Mouse (Mus musculus) embryonic stem cell, embryonic (primary cell): ENCODE results near the gene Ccdc186.
"Not testable (repeated sequence)": the region's sequence is repeated elsewhere in the genome, so short reads cannot be mapped to it uniquely, and the experiment has no call there.

Experiments used
- CTCF ChIA-PET, 4 experiments: fragments of 300-600 bp in 2 of 4; fragments of 350-600 bp in 2 of 4; sonication (Branson Sonifier 250); formaldehyde crosslinking; loops; one replicate each; lab custom pipeline; 2022; ENCODE audit warnings: inconsistent platforms in 2 of 4; lab: Charles Lee
- POLR2A ChIA-PET, 4 experiments: fragments of 300-600 bp in 2 of 4; fragments of 350-600 bp in 2 of 4; sonication (Branson Sonifier 250); formaldehyde crosslinking; loops; one replicate each; lab custom pipeline; 2022; ENCODE audit warnings: antibody characterized with exemption in 4 of 4, inconsistent platforms in 1 of 4; lab: Charles Lee

The Ccdc186 gene

GRCm38 (mm10) chr19:56774408-56774962 is 47.5 kb downstream of the Ccdc186 start:
- CTCF ChIA-PET: interaction anchor here in 1 of 4 experiments (0.7 kb wide), 1 partner anchor 209 kb away, joined by 4 read pairs; no protein-coding TSS in a partner anchor
- POLR2A ChIA-PET: no interaction called here

DNA sequence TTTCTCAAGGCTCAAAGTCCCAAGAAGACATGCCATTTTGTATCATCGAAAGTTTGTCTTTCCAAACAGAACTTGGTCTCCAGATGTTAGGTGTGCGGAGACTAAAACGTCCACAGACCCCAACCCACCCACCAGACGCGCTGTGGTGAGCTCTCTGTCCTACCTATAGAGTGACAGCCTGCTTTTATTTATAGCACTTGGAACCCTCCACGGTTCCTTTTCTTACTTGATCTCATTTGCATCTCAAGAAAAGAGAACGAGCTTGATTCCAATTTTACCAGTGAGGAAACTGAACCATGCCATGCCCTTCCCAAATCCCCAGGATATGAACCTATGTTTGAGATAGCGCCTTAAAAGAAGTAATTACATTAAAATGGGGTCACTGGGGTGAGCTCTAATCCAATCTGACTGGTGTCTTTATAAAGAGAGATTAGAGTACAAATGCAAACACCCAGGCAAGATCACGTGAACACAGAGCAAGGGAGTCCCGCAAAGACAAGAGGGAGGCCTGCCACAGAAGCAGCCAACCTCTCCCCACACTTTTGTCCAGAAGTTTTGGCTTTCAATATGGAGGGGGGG is 48.5 kb downstream of the Ccdc186 start:
- ChIA-PET CTCF (interaction anchor here in 2 of 4 experiments (0.6 to 1.4 kb wide), 2 partner anchors 375 to 421 kb away, joined by 6 to 8 read pairs; no protein-coding TSS in a partner anchor), POLR2A (interaction anchor here in 1 of 4 experiments (0.9 kb wide), 1 partner anchor 353 kb away, joined by 3 read pairs; no protein-coding TSS in a partner anchor)

DNA sequence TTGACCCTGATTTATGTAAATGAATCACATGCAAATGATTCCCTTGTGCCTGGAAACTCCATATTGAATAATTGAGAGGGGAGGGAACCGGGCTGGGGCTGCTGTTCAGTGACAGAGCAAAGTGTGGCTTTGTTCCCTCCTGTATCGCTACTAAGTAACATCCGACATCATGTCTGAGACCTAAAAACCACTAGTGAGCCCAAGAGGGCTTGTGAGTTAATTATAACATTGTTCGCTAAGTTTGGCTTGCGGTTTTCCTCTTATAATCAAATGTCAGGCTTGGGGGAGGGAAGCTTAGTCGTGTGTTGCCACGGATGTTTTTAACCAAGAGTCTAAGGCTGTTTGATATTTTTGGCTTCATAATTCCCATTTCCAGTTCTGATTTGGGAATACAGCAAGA is 49.8 kb downstream of the Ccdc186 start:
- POLR2A ChIA-PET: no interaction called here
- CTCF ChIA-PET: no interaction called here

GRCm38 (mm10) chr19:56769024-56769423 is 53.0 kb downstream of the Ccdc186 start:
- CTCF ChIA-PET: no interaction called here
- POLR2A ChIA-PET: no interaction called here

GRCm38 (mm10) chr19:56762686-56763085 is 59.3 kb downstream of the Ccdc186 start:
- CTCF ChIA-PET: interaction anchor here in 2 of 4 experiments (0.6 kb wide), 2 partner anchors 366 to 921 kb away, joined by 3 to 4 read pairs; no protein-coding TSS in a partner anchor
- POLR2A ChIA-PET: interaction anchor here in 1 of 4 experiments (0.8 kb wide), 1 partner anchor 229 kb away, joined by 3 read pairs; no protein-coding TSS in a partner anchor

DNA sequence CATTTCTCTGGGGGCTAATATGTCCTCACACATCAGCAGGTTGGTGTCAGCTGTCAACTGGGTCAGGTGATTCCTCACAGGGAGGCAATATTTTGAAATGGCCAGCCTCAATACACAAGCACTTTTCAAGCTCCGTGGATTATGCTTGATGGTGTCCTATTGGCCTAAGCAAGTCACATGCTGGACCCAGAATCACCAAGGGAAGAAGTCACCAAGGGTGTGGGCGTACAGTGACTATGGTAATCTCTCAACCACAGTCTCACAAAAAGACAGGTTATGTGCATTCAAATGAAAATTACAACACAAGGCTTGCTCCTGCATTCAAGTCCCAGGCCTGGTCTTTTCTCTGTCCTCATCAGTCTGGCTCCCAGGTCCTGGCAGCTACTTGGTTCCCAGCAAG is 60.3 kb downstream of the Ccdc186 start:
- ChIA-PET CTCF (no interaction called here), POLR2A (interaction anchor here in 1 of 4 experiments (0.6 to 0.8 kb wide), 2 partner anchors 228 to 317 kb away, joined by 3 read pairs; no protein-coding TSS in a partner anchor)

DNA sequence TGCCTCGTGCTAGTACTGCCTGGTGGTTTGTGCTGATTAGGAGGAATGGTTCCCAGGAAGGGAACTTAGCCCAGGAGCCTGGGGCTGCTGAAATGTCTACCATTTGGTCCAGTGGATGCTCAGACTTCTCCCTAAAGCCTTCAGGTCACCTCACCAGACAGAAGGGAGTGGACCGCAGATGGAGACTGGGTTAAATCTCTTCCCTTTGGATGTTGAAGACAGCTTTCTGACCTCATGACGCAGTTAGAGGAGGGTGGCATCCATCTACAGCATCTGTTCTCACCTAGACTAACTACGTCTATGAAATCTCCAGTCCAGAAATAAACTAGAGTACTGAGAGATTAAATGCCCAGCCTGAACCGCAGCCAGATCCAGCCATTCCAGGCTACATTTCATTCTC is 60.9 kb downstream of the Ccdc186 start:
- ChIA-PET POLR2A (no interaction called here), CTCF (no interaction called here)

DNA sequence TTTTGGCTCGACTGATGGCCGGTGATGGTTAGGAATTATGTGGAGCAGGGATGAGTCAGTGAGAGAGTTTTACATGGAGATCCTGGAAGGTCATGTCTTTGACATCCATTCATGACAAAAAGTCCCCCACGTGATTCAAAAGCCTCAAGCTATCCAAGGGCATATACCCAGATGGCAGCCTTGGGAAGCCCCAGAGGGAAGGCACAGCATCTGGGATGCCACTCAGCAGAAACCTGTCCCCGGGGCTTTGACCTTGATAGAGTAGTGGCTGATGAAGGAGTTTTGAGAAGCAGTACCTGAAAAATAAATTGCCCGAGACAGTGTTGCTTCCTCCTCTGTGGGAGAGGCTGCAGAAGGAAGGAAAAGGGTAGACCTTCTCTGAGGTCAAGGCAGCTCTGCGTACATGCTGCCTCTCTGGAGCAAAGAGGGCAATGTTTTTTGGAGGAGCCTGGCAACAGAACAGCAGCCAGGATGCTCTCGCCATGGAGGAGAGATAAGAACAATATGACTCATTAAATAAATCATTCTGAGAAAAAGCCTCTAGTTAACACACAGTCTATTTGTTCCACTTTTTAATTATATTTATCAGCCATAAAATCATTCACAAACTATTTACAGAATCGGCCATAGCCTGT is 61.6 kb downstream of the Ccdc186 start:
- ChIA-PET POLR2A (no interaction called here), CTCF (no interaction called here)

DNA sequence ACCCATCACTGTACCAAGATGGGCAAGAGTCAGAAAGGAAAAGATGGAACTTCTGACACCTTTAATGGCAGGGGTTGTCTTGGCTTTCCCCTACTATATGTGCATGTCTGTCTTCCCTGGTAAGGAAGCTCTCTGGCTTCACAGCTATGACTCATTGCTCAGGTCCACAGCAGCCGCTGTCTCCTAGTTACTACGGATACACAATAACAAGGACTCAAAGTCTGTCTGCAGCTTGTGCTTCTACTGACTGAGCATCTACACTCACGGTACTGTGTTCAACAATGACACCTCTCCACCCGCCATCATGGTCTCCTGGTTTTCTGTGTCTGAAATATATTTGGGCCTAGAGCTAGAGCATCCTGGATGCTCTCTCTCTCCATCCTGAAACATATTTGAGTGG is 62.2 kb downstream of the Ccdc186 start:
- POLR2A ChIA-PET: no interaction called here
- CTCF ChIA-PET: interaction anchor here in 1 of 4 experiments (1.6 kb wide), 1 partner anchor 16 kb away, joined by 3 read pairs; no protein-coding TSS in a partner anchor

- POLR2A ChIA-PET: no interaction called here
Measured at GRCm38 (mm10) chr19:56758311-56758710, 63.7 kb downstream of the Ccdc186 start.

DNA sequence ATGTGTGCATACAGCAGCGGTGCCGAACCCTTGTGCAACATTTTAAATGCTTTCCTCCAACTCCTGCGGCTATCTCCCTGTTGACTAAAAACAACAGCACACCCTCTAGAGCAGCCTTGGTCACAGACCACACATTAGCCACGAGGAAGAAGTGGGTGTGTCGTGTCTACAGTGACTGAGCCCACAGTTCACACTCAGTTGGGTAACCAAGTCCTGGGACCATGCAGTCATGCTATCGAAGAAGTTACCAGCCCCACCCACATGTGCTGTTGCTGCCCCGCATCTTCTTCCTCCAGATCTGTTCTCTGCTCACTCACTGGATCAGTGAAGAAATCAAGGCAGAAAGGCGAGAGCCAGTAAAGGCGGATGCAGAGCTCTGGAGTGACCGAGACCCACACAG is 65.6 kb downstream of the Ccdc186 start:
- ChIA-PET POLR2A (no interaction called here), CTCF (no interaction called here)

More at GRCm38 (mm10) chr19:56758311-56758710, 63.7 kb downstream of the Ccdc186 start:
- CTCF ChIA-PET: interaction anchor here in 1 of 4 experiments (1.6 kb wide), 1 partner anchor 18 kb away, joined by 3 read pairs; no protein-coding TSS in a partner anchor

- CTCF ChIA-PET, POLR2A ChIA-PET: not testable (repeated sequence)
Measured at GRCm38 (mm10) chr19:56754456-56754855, 67.5 kb downstream of the Ccdc186 start.

DNA sequence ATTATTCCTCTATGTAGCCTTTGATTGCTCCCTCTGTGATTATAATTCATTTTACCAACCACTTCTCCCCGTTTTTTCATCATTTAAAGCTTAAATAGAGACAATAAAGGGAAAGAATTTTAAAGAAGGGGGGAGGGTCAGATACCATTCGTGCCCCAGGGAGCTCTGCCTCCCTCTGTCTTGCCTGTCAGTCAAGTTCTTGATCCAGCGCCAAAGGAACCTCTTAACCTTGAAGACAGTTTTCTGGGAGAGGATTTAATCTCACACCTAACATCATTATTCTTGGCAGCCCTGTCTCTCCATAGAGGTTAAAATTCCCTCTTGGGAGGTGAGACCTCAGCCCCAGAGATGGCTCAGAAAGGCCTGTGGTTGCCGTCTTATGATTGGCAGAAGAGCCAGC is 71.3 kb downstream of the Ccdc186 start:
- CTCF ChIA-PET: no interaction called here
- POLR2A ChIA-PET: interaction anchor here in 1 of 4 experiments (0.6 kb wide), 1 partner anchor 582 kb away, joined by 4 read pairs; no protein-coding TSS in a partner anchor

DNA sequence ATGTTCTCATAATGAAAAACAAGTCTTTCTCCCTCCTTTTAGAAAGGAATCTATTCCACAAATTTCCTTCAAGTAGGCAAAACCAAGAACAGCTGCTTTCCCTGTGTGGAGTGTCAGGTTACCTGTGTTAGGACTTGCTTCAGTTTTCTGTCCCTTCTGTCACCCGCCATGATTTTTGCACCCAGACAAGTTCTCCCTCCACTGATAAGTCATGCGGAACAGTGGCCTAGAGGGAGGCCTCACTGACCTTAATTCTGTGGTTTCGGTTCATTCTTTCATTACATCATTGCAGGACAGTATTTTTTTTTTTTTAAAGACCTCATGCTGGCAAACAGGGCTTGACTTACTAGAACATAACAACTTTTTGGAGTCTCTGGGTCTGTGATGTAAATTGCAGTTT is 72.6 kb downstream of the Ccdc186 start:
- ChIA-PET CTCF (no interaction called here), POLR2A (no interaction called here)

GRCm38 (mm10) chr19:56747878-56748277 is 74.1 kb downstream of the Ccdc186 start:
- CTCF ChIA-PET: interaction anchor here in 1 of 4 experiments (0.6 kb wide), 1 partner anchor 341 kb away, joined by 7 read pairs; no protein-coding TSS in a partner anchor
- POLR2A ChIA-PET: interaction anchor here in 2 of 4 experiments (0.5 to 0.7 kb wide), 2 partner anchors 26 to 240 kb away, joined by 3 to 4 read pairs; no protein-coding TSS in a partner anchor

- ChIA-PET CTCF (interaction anchor here in 2 of 4 experiments (0.7 to 0.9 kb wide), 2 partner anchors 29 to 36 kb away, joined by 4 to 8 read pairs; no protein-coding TSS in a partner anchor), POLR2A (interaction anchor here in 2 of 4 experiments (0.6 to 0.7 kb wide), 3 partner anchors 68 to 779 kb away, joined by 3 to 4 read pairs (median 4); no protein-coding TSS in a partner anchor)
Measured at GRCm38 (mm10) chr19:56746618-56747017, 75.4 kb downstream of the Ccdc186 start.

DNA sequence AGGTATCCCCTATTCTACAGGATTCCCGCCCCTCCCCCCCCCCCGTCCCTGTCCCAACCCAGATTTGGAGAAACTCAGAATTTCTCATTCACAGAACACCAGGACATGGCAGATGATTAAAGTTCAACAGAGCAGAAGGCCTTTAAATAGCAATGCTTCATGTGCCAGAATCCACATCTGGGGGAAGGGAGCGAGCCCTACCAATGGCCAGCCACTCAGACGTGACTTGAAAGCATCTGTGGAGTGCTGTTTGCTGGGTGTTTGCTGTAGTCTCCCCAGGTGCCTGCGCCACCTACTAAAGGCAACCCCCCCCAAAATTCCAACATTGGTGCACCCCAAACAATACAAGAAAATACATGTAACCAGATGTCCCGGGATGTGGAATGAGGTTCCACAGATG is 76.5 kb downstream of the Ccdc186 start:
- ChIA-PET CTCF (interaction anchor here in 2 of 4 experiments (0.6 to 0.7 kb wide), 2 partner anchors 70 to 271 kb away, joined by 4 to 7 read pairs; no protein-coding TSS in a partner anchor), POLR2A (no interaction called here)

DNA sequence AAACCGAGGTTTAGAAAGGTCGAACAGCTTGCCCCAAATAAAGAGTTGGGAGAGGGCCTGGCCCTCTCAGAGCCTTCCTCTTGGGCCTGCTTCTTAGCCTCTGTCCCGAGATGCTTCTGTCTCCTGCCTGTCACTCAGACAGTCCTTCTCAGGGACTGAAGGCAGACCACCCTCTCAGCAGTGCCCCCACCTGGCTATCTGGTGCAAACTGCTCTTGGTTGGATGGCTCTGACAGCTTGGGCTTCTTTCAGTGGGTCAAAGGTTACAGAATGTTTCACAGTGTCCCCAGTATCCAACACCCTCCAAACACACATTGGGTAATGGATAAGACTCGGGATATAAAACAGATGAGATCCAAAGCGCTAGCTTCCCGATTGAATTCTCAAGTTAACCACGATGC is 76.9 kb downstream of the Ccdc186 start:
- POLR2A ChIA-PET: no interaction called here
- CTCF ChIA-PET: interaction anchor here in 2 of 4 experiments (0.6 to 0.7 kb wide), 2 partner anchors 70 to 271 kb away, joined by 4 to 7 read pairs; no protein-coding TSS in a partner anchor
